Comparison of ENCODE assay signal across 15 mouse cellular contexts in genomic region chr11:119146140-119146539, GRCm38 (mm10).
DNase-seq lines count a peak whose midpoint lies in the region; ATAC-seq and TF ChIP-seq lines count a peak whose summit lies in the region.
"Had no signal": no experiment of that assay in that cellular context is flagged by ENCODE, and none has a peak within 500 bp of the region (broad histone marks: within the 10 kb centered on the region; RNA-seq: fewer than 3 reads in every experiment).

No protein-coding gene starts in this region.

- no peak overlapping the region for H3K9ac ChIP-seq in hindbrain, embryonic 11.5 days (ENCODE audit: low read depth, low read length)
- H3K9ac ChIP-seq: embryonic facial prominence, embryonic 15.5 days; kidney, embryonic 15.5 days; lung, embryonic 14.5 days; midbrain, embryonic 12.5 days had no signal

- ATAC-seq in hindbrain, embryonic 11.5 days (ENCODE audit: low FRiP score) = no peak
- ATAC-seq: forebrain, embryonic 14.5 days; hindbrain, embryonic 16.5 days had no signal

- H3K4me3 ChIP-seq in hindbrain, embryonic 10.5 days = no peak overlapping the region
- H3K4me3 ChIP-seq in hindbrain, embryonic 11.5 days (ENCODE audit: low read depth, low read length) = no peak overlapping the region
- H3K4me3 ChIP-seq in gastrocnemius, adult 2 months = no peak overlapping the region
- H3K4me3 ChIP-seq: embryonic facial prominence, embryonic 15.5 days; kidney, embryonic 15.5 days; midbrain, embryonic 12.5 days had no signal

- no peaks in the 10 kb centered on the region for H3K27me3 ChIP-seq in hindbrain, embryonic 10.5 days (ENCODE audit: insufficient read depth, poor library complexity, severe bottlenecking)
- no peaks in the 10 kb centered on the region for H3K27me3 ChIP-seq in hindbrain, embryonic 11.5 days (ENCODE audit: control insufficient read depth, insufficient read depth, low read length)
- H3K27me3 ChIP-seq: embryonic facial prominence, embryonic 15.5 days; kidney, embryonic 15.5 days; midbrain, embryonic 12.5 days had no signal

- DNase-seq in hindbrain, embryonic 10.5 days (ENCODE audit: low spot score) = peak; percentile 32
- no peak for DNase-seq in hindbrain, embryonic 11.5 days (ENCODE audit: low spot score)
- DNase-seq in 416B (ENCODE audit: low read depth) (peak; percentile 11), ZHBTc4 (ENCODE audit: low read depth, low spot score) (peak; percentile 94)
- DNase-seq in induced T-regulatory cell, adult 2 months (ENCODE audit: low read depth) = peak; percentile 35
- DNase-seq in gastrocnemius, adult 2 months = no peak
- DNase-seq in ovary, postnatal 36 days (ENCODE audit: low spot score) = no peak
- no peak for DNase-seq in natural killer cell, adult 2 months (ENCODE audit: low spot score in 2 of 2)
- DNase-seq: cerebellum, adult 9-11 months; lung, embryonic 14.5 days had no signal

- H3K36me3 ChIP-seq in hindbrain, embryonic 10.5 days = peaks cover 53% of the 10 kb centered on the region
- H3K36me3 ChIP-seq in hindbrain, embryonic 11.5 days (ENCODE audit: control insufficient read depth, insufficient read depth, low read length) = no peaks in the 10 kb centered on the region

- intact Hi-C loops in gastrocnemius, adult 2 months (cut with DNase I) = no loop called here

- H3K4me1 ChIP-seq in hindbrain, embryonic 10.5 days (replicated peaks) = peaks cover 63% of the 10 kb centered on the region
- H3K4me1 ChIP-seq in hindbrain, embryonic 11.5 days (replicated peaks; ENCODE audit: control insufficient read depth, insufficient read depth, low read length) = no peaks in the 10 kb centered on the region; the same call in 1 of the 2 replicates

- no peak overlapping the region for H3K4me2 ChIP-seq in hindbrain, embryonic 11.5 days (replicated peaks; ENCODE audit: low read depth, low read length)
- H3K4me2 ChIP-seq: embryonic facial prominence, embryonic 15.5 days; kidney, embryonic 15.5 days; lung, embryonic 14.5 days; midbrain, embryonic 12.5 days had no signal

- no peaks in the 10 kb centered on the region for H3K9me3 ChIP-seq in hindbrain, embryonic 10.5 days
- H3K9me3 ChIP-seq in hindbrain, embryonic 11.5 days (ENCODE audit: control insufficient read depth, low read length) = no peaks in the 10 kb centered on the region
- H3K9me3 ChIP-seq: embryonic facial prominence, embryonic 15.5 days; kidney, embryonic 15.5 days; midbrain, embryonic 12.5 days had no signal

- WGBS in hindbrain, embryonic 10.5 days = 27% methylated on average over 12 of the region's 12 CpGs
- WGBS in hindbrain, embryonic 11.5 days = 33% methylated on average over 12 of the region's 12 CpGs

- H3K27ac ChIP-seq in hindbrain, embryonic 10.5 days = no peak overlapping the region
- no peak overlapping the region for H3K27ac ChIP-seq in hindbrain, embryonic 11.5 days (ENCODE audit: low read depth, low read length)
- H3K27ac ChIP-seq in gastrocnemius, adult 2 months = no peak overlapping the region
- H3K27ac ChIP-seq: embryonic facial prominence, embryonic 15.5 days; kidney, embryonic 15.5 days had no signal

- no peak for TF ChIP-seq CTCF in gastrocnemius, adult 2 months (IDR thresholded peaks at IDR 0.05)

Comparison
In these comparisons a context has a peak if more than half of its experiments do, and no peak if none do; other contexts are left out.
1. DNase-seq: peak in hindbrain, embryonic 10.5 days (single experiment), 416B (single experiment), ZHBTc4 (single experiment) and induced T-regulatory cell, adult 2 months (single experiment); none in hindbrain, embryonic 11.5 days (single experiment), gastrocnemius, adult 2 months (single experiment), ovary, postnatal 36 days (single experiment) and natural killer cell, adult 2 months (0 of 2).